Mouse (Mus musculus) small intestine, adult 2 months (tissue): ENCODE measurements around the gene Sept4.

ENCODE experiments used
- CTCF ChIP-seq: fragments of 200-500 bp; IDR thresholded peaks from 2 replicates; pipeline ENCODE4 v1.5.1; 2012; ENCODE audit warnings: low read depth, mild to moderate bottlenecking, control low read depth, inconsistent platforms, low read length, moderate library complexity, mixed read lengths; ENCODE audit not compliant: insufficient replicate concordance, insufficient read length; ENCODE audit errors: extremely low read depth
- POLR2A ChIP-seq: fragments of 200-500 bp; IDR thresholded peaks from 2 replicates; pipeline ENCODE4 v1.6.1; 2012; ENCODE audit warnings: low read depth, mild to moderate bottlenecking, control low read depth, inconsistent platforms, low read length, moderate library complexity

DNA sequence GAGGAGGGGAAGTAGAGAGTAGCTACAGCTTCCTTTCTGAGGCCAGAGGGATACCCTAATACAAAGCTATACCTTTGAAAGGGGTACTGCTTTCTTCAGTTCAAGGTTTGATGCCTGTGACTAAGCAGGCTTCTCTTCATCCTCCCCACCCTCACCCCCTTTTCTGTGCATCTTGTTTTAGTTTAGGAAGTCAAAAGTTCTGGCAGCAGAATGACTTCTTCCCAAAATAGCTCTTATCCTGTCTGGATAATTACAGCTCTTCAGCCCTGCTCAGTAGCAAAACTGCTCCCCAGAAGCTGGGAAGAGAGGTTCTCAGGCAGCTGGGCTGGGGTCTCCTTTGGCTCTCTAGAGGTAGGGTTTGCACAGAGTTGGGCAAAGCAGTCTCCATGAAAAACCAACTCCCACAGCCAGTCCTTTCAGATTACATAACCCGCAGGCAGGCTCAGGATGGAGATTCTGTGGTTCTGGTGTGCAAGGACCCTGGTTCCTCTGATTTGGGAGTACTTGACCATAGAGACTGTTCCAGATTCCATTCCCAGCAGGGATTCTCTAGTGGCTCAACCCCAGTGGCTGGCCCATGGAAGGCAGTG is 2.8 kb downstream of the Sept4 start:
- TF ChIP-seq CTCF = no peak
- TF ChIP-seq POLR2A = no peak
